Mouse (Mus musculus) lung, postnatal 0 days (tissue): ENCODE results near the gene Nisch. TPM values are rescaled to one million over a fixed set of nuclear protein-coding genes. Genes with fewer than 3 reads are reported as not detected.

Experiments used
- ATAC-seq: fragments of 200-750 bp; cut with Nextera tagmentation; 2 replicates; pipeline ENCODE4 v1.8.0; 2017; ENCODE audit warnings: moderate library complexity
- DNase-seq: peaks from one replicate; pipeline ENCODE4 v3.0.0-alpha.2; 2016; ENCODE audit warnings: low spot score
- H3K27ac ChIP-seq: fragments of 300-500 bp; sonication (generic); 2 replicates; pipeline ENCODE4 v1.5.1; 2014; ENCODE audit warnings: antibody characterized with exemption, mild to moderate bottlenecking, low read length, mixed read lengths
- H3K27me3 ChIP-seq: fragments of 300-500 bp; sonication (generic); replicated peaks from 2 replicates; pipeline ENCODE4 v1.6.1; 2014; ENCODE audit warnings: low read length, mixed read lengths; ENCODE audit not compliant: insufficient read depth
- H3K36me3 ChIP-seq: fragments of 300-500 bp; sonication (generic); 2 replicates; pipeline ENCODE4 v1.6.1; 2014; ENCODE audit warnings: low read length, mixed read lengths; ENCODE audit not compliant: insufficient read depth
- H3K4me1 ChIP-seq: fragments of 300-500 bp; sonication (generic); 2 replicates; pipeline ENCODE4 v1.6.1; 2014; ENCODE audit warnings: antibody characterized with exemption, low read depth, low read length, mixed read lengths; ENCODE audit not compliant: insufficient read depth
- H3K4me2 ChIP-seq: fragments of 300-500 bp; sonication (generic); replicated peaks from 2 replicates; pipeline ENCODE4 v1.6.1; 2014; ENCODE audit warnings: low read depth, mild to moderate bottlenecking, low read length, moderate library complexity, mixed read lengths
- H3K4me3 ChIP-seq: fragments of 300-500 bp; sonication (generic); 2 replicates; pipeline ENCODE4 v1.5.1; 2014; ENCODE audit warnings: low read depth, low read length
- H3K9ac ChIP-seq: fragments of 300-500 bp; sonication (generic); replicated peaks from 2 replicates; pipeline ENCODE4 v1.6.1; 2014; ENCODE audit warnings: low read depth, mild to moderate bottlenecking
- H3K9me3 ChIP-seq: fragments of 300-500 bp; sonication (generic); 2 replicates; pipeline ENCODE4 v1.6.1; 2016; ENCODE audit warnings: low read length, mixed read lengths
- CTCF ChIP-seq: IDR thresholded peaks from 2 replicates; pipeline ENCODE4 v1.5.1; 2016; ENCODE audit warnings: antibody characterized with exemption, mild to moderate bottlenecking
- EP300 ChIP-seq: IDR thresholded peaks from 2 replicates; pipeline ENCODE4 v1.6.1; 2016; ENCODE audit warnings: antibody characterized with exemption, mild to moderate bottlenecking, control low read depth
- WGBS: fragments of 180-500 bp; shearing (Covaris S2); extraction: QIAGEN DNeasy Blood & Tissue Kit; methylation state at CpG from one replicate; pipeline ENCODE4 v1.1.7; 2014; 5-methylcytosine and 5-hydroxymethylcytosine counted together
- polyA plus RNA-seq: library from polyadenylated mRNA; unstranded; fragments of >200 nt; fragmentation: Nextera tagmentation; extraction: Ambion mirVana; gene quantifications from 2 replicates; pipeline ENCODE4 v1.2.1, GENCODE M21; 2015

Nisch gene
- polyA plus RNA-seq, 1 experiment from 2014 or later, result 196 TPM

DNA sequence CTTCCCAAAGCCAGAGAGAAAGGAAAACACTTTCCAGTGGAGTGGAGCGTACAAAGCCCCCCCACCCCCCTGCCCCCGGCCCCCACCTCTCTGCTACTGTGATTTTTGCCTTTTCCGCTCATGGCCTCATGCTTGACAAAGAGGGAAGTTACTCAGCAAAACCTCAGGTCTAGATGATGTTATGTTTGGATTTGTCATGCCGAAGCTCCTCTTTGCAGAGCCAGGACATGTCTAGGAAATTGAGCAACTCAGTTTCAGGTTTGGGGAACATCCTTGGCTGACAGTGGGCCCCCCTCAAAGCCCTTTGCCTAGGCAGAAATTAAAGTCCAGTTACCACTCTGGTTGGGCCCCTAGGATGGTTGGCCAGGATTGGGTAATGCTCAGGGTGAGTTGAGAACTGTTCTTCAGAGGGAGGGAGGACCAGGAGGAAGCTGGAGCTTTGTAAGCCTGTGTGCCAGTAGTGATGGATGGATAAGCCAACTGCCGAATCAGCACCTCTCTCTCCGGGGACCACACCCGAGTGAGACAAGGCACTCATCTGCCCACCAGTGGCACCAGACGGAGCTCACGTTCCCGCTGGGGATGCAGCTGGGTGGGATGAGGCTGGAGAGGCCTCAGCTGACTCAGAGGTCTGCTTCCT is 50.6 kb downstream of the Nisch start:
- 0 out of 2 replicates have a peak overlapping the region, but pooled peaks have one; percentile 15 for H3K27ac ChIP-seq
- peak; percentile 34 for ATAC-seq
- 0 out of 2 replicates have a peak, but pooled peaks cover 7% of the 10 kb centered on the region for H3K36me3 ChIP-seq
- no peaks in the 10 kb centered on the region for H3K9me3 ChIP-seq
- WGBS, result 39% methylated on average over 10 of the region's 10 CpGs
- no peaks in the 10 kb centered on the region for H3K27me3 ChIP-seq
- DNase-seq, result peak; percentile 65
- peak overlapping the region; percentile 44 for H3K4me2 ChIP-seq
- peak; percentile 22 for TF ChIP-seq CTCF
- TF ChIP-seq EP300, result no peak
- H3K4me3 ChIP-seq, result no peak overlapping the region; the same call in 1 of the 2 replicates
- no peak overlapping the region for H3K9ac ChIP-seq
- no peaks in the 10 kb centered on the region; the same call in none of the 2 replicates for H3K4me1 ChIP-seq

- no peak for ATAC-seq
- Histone ChIP-seq H3K27ac (no peak overlapping the region), H3K27me3 (no peaks in the 10 kb centered on the region), H3K4me3 (no peak overlapping the region), H3K9ac (no peak overlapping the region), H3K4me1 (no peaks in the 10 kb centered on the region; the same call in none of the 2 replicates), H3K9me3 (no peaks in the 10 kb centered on the region), H3K36me3 (0 out of 2 replicates have a peak, but pooled peaks cover 2% of the 10 kb centered on the region), H3K4me2 (no peak overlapping the region)
- no peak for TF ChIP-seq EP300
- no peak for TF ChIP-seq CTCF
- WGBS, result 56% methylated on average over 7 of the region's 7 CpGs
- no peak for DNase-seq
These were observed 51.3 kb downstream of the Nisch start for GRCm38 (mm10) chr14:31165458-31165857.

GRCm38 (mm10) chr14:31165010-31165409 is 51.7 kb downstream of the Nisch start:
- H3K4me1 ChIP-seq, result no peaks in the 10 kb centered on the region; the same call in none of the 2 replicates
- no peak overlapping the region for H3K4me2 ChIP-seq
- H3K9me3 ChIP-seq, result no peaks in the 10 kb centered on the region
- DNase-seq, result no peak
- no peak for ATAC-seq
- 45% methylated on average over 2 of the region's 2 CpGs for WGBS
- no peak overlapping the region for H3K27ac ChIP-seq
- no peaks in the 10 kb centered on the region for H3K27me3 ChIP-seq
- H3K4me3 ChIP-seq, result no peak overlapping the region
- no peaks in the 10 kb centered on the region for H3K36me3 ChIP-seq
- no peak overlapping the region for H3K9ac ChIP-seq
- TF ChIP-seq EP300 (no peak), CTCF (no peak)

- 70% methylated on average over 8 of the region's 8 CpGs for WGBS
These were observed 52.7 kb downstream of the Nisch start for GRCm38 (mm10) chr14:31164067-31164466.

DNA sequence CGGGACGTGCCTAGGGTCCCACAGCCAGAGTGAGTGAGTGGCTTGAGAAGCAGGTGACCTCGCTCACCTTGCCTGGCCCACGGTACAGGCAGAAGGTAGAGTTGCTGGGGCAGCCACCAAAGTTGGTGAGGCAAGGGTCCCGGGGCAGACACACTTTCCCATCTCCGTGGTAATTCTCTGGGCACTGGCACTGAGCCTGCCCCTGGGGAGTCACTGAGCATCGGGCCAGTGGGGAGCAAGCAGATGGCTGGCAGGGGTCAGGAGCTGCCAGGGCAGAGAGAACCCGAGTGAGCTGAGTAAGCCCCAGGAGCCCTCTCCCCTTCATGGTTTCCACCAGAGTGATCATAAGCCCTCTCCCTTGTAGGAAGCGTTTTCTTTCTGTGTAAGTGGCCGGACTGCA is 55.1 kb downstream of the Nisch start:
- H3K36me3 ChIP-seq, result no peaks in the 10 kb centered on the region
- H3K9ac ChIP-seq, result no peak overlapping the region
- no peaks in the 10 kb centered on the region; the same call in none of the 2 replicates for H3K4me1 ChIP-seq
- H3K27me3 ChIP-seq, result no peaks in the 10 kb centered on the region
- WGBS, result 60% methylated on average over 10 of the region's 10 CpGs
- H3K27ac ChIP-seq, result no peak overlapping the region
- H3K4me2 ChIP-seq, result no peak overlapping the region
- no peak for DNase-seq
- no peaks in the 10 kb centered on the region for H3K9me3 ChIP-seq
- no peak for ATAC-seq
- no peak overlapping the region for H3K4me3 ChIP-seq
- TF ChIP-seq EP300 (no peak), CTCF (no peak)

More at GRCm38 (mm10) chr14:31164067-31164466, 52.7 kb downstream of the Nisch start:
- no peak for TF ChIP-seq EP300
- no peak for TF ChIP-seq CTCF
- Histone ChIP-seq H3K4me1 (no peaks in the 10 kb centered on the region; the same call in none of the 2 replicates), H3K36me3 (no peaks in the 10 kb centered on the region), H3K9me3 (no peaks in the 10 kb centered on the region), H3K4me3 (no peak overlapping the region), H3K4me2 (no peak overlapping the region), H3K27ac (no peak overlapping the region), H3K9ac (no peak overlapping the region), H3K27me3 (no peaks in the 10 kb centered on the region)
- ATAC-seq, result no peak
- no peak for DNase-seq

- no peaks in the 10 kb centered on the region for H3K9me3 ChIP-seq
- no peak overlapping the region for H3K4me2 ChIP-seq
- no peak overlapping the region for H3K9ac ChIP-seq
- DNase-seq (no peak), ATAC-seq (no peak)
- H3K4me3 ChIP-seq, result no peak overlapping the region
- H3K27me3 ChIP-seq, result no peaks in the 10 kb centered on the region
- TF ChIP-seq EP300 (no peak), CTCF (no peak)
- H3K4me1 ChIP-seq, result no peaks in the 10 kb centered on the region; the same call in none of the 2 replicates
- 74% methylated on average over 7 of the region's 7 CpGs for WGBS
- H3K27ac ChIP-seq, result no peak overlapping the region
- H3K36me3 ChIP-seq, result no peaks in the 10 kb centered on the region
These were observed 55.6 kb downstream of the Nisch start for GRCm38 (mm10) chr14:31161191-31161590.
